ENCODE assay signal across 20 mouse cellular contexts in the genomic region with DNA sequence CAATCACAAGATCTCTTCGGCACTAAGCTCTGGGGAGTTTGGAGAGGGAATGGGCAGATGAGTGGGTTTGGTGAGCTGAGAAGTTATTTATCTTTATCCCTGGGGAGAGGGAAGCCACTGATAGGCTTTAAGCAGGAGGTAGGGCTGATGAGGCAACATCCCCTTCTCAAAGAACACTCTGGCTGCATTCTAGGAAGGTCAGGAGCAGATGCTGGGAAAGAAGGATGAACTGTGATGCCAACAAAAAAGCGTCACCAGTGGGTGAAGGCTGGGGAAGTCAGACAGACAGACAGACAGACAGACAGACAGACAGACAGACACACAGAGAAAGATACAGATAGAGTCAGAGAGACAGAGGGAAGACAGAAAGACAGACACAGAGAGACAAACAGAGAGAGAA.
DNase-seq lines count a peak whose midpoint lies in the region; ATAC-seq and TF ChIP-seq lines count a peak whose summit lies in the region.
"Had no signal": no experiment of that assay in that cellular context is flagged by ENCODE, and none has a peak within 500 bp of the region (broad histone marks: within the 10 kb centered on the region; RNA-seq: fewer than 3 reads in every experiment).

No protein-coding gene starts in this region.

- no peak for TF ChIP-seq CTCF in intestine, postnatal 0 days (IDR thresholded peaks at IDR 0.05; ENCODE audit: low read depth)

- no peaks in the 10 kb centered on the region for H3K9me3 ChIP-seq in heart, embryonic 11.5 days (replicated peaks; ENCODE audit: control insufficient read depth, low read length)
- H3K9me3 ChIP-seq in intestine, embryonic 14.5 days (ENCODE audit: control insufficient read depth, low read length): no peaks in the 10 kb centered on the region
- H3K9me3 ChIP-seq in intestine, postnatal 0 days (ENCODE audit: control insufficient read depth): no peaks in the 10 kb centered on the region
- H3K9me3 ChIP-seq in limb, embryonic 10.5 days (replicated peaks): no peaks in the 10 kb centered on the region
- H3K9me3 ChIP-seq: embryonic facial prominence, embryonic 13.5 days; embryonic facial prominence, embryonic 15.5 days; forebrain, embryonic 10.5 days; forebrain, embryonic 12.5 days had no signal

- H3K36me3 ChIP-seq in heart, embryonic 11.5 days (ENCODE audit: control insufficient read depth, insufficient read depth, low read length): no peaks in the 10 kb centered on the region
- H3K36me3 ChIP-seq in intestine, embryonic 14.5 days (ENCODE audit: control insufficient read depth, insufficient read depth, low read length): no peaks in the 10 kb centered on the region
- no peaks in the 10 kb centered on the region for H3K36me3 ChIP-seq in intestine, postnatal 0 days (ENCODE audit: control insufficient read depth, insufficient read depth)
- no peaks in the 10 kb centered on the region for H3K36me3 ChIP-seq in limb, embryonic 10.5 days
- H3K36me3 ChIP-seq: embryonic facial prominence, embryonic 13.5 days; embryonic facial prominence, embryonic 15.5 days; forebrain, embryonic 10.5 days; forebrain, embryonic 12.5 days had no signal

- no peak overlapping the region for H3K4me3 ChIP-seq in heart, embryonic 11.5 days (ENCODE audit: low read depth, low read length)
- no peak overlapping the region for H3K4me3 ChIP-seq in intestine, embryonic 14.5 days (ENCODE audit: low read depth, low read length)
- H3K4me3 ChIP-seq in intestine, postnatal 0 days (ENCODE audit: low read depth, low read length): no peak overlapping the region
- no peak overlapping the region for H3K4me3 ChIP-seq in limb, embryonic 10.5 days
- H3K4me3 ChIP-seq: embryonic facial prominence, embryonic 13.5 days; embryonic facial prominence, embryonic 15.5 days; erythroblast, embryonic 14.5 days; forebrain, embryonic 10.5 days; forebrain, embryonic 12.5 days had no signal

- peaks cover 17% of the 10 kb centered on the region for H3K4me1 ChIP-seq in heart, embryonic 11.5 days (ENCODE audit: control insufficient read depth, insufficient read depth, low read length)
- peaks cover 8% of the 10 kb centered on the region; the same call in 1 of the 2 replicates for H3K4me1 ChIP-seq in intestine, embryonic 14.5 days (replicated peaks; ENCODE audit: control insufficient read depth, insufficient read depth, low read length)
- no peaks in the 10 kb centered on the region for H3K4me1 ChIP-seq in intestine, postnatal 0 days (replicated peaks; ENCODE audit: control insufficient read depth, insufficient read depth, low read length)
- peaks cover 73% of the 10 kb centered on the region for H3K4me1 ChIP-seq in limb, embryonic 10.5 days

- H3K27ac ChIP-seq in heart, embryonic 11.5 days (ENCODE audit: low read depth, low read length): no peak overlapping the region
- H3K27ac ChIP-seq in intestine, embryonic 14.5 days (ENCODE audit: low read depth): no peak overlapping the region
- no peak overlapping the region for H3K27ac ChIP-seq in intestine, postnatal 0 days (ENCODE audit: low read depth, low read length)
- peak overlapping the region; percentile 36; the same call in 1 of the 2 replicates for H3K27ac ChIP-seq in limb, embryonic 10.5 days
- H3K27ac ChIP-seq: embryonic facial prominence, embryonic 13.5 days; embryonic facial prominence, embryonic 15.5 days; forebrain, embryonic 10.5 days; forebrain, embryonic 12.5 days had no signal

- H3K9ac ChIP-seq in heart, embryonic 11.5 days (ENCODE audit: low read depth, low read length): no peak overlapping the region
- H3K9ac ChIP-seq in intestine, embryonic 14.5 days (ENCODE audit: low read length): no peak overlapping the region
- H3K9ac ChIP-seq in intestine, postnatal 0 days (ENCODE audit: low read depth, low read length): no peak overlapping the region
- H3K9ac ChIP-seq: embryonic facial prominence, embryonic 13.5 days; embryonic facial prominence, embryonic 15.5 days; forebrain, embryonic 12.5 days had no signal

- no peak overlapping the region for H3K4me2 ChIP-seq in heart, embryonic 11.5 days
- no peak overlapping the region for H3K4me2 ChIP-seq in intestine, embryonic 14.5 days (ENCODE audit: low read length)
- H3K4me2 ChIP-seq in intestine, postnatal 0 days (replicated peaks; ENCODE audit: low read depth): no peak overlapping the region
- H3K4me2 ChIP-seq: embryonic facial prominence, embryonic 13.5 days; embryonic facial prominence, embryonic 15.5 days; forebrain, embryonic 12.5 days had no signal

- ATAC-seq in heart, embryonic 11.5 days (replicated peaks; ENCODE audit: insufficient number of reproducible peaks, low FRiP score, low TSS enrichment): no peak
- no peak for ATAC-seq in intestine, embryonic 14.5 days (replicated peaks; ENCODE audit: low FRiP score, low TSS enrichment, low read depth)
- ATAC-seq in intestine, postnatal 0 days: no peak
- ATAC-seq: forebrain, embryonic 14.5 days; forebrain, embryonic 16.5 days had no signal

- no peaks in the 10 kb centered on the region for H3K27me3 ChIP-seq in heart, embryonic 11.5 days (ENCODE audit: control insufficient read depth, insufficient read depth, low read length)
- no peaks in the 10 kb centered on the region for H3K27me3 ChIP-seq in intestine, embryonic 14.5 days (replicated peaks; ENCODE audit: control insufficient read depth, insufficient read depth, low read length)
- no peaks in the 10 kb centered on the region for H3K27me3 ChIP-seq in intestine, postnatal 0 days (replicated peaks; ENCODE audit: control insufficient read depth, insufficient read depth, low read length)
- no peaks in the 10 kb centered on the region for H3K27me3 ChIP-seq in limb, embryonic 10.5 days (ENCODE audit: low read depth, poor library complexity, severe bottlenecking)
- H3K27me3 ChIP-seq: embryonic facial prominence, embryonic 13.5 days; embryonic facial prominence, embryonic 15.5 days had no signal

- DNase-seq in heart, adult 11 months: peak; percentile 63
- peak; percentile 18 for DNase-seq in intestine, embryonic 14.5 days (ENCODE audit: low spot score)
- no peak for DNase-seq in limb, embryonic 10.5 days (ENCODE audit: low spot score)
- DNase-seq in retina, postnatal 1 day: no peak
- DNase-seq: adrenal gland, adult 2 months; adrenal gland, postnatal 10 days; adrenal gland, postnatal 25 days; cerebellum, adult 11 months; cerebellum, adult 18-20 months; cerebellum, adult 8-10 months; cerebellum, postnatal 25 days had no signal

- 40% methylated on average over 2 of the region's 2 CpGs for WGBS in heart, embryonic 11.5 days (ENCODE audit: insufficient replicate concordance)
- 60% methylated on average over 2 of the region's 2 CpGs for WGBS in intestine, embryonic 14.5 days
- WGBS in intestine, postnatal 0 days: 65% methylated on average over 2 of the region's 2 CpGs
- 74% methylated on average over 2 of the region's 2 CpGs for WGBS in limb, embryonic 10.5 days

Comparison
In these comparisons a context has a peak if more than half of its experiments do, and no peak if none do; other contexts are left out.
1. DNase-seq: peak in heart, adult 11 months (single experiment) and intestine, embryonic 14.5 days (single experiment); none in limb, embryonic 10.5 days (single experiment) and retina, postnatal 1 day (single experiment).